In genomic region chr7:16949908-16950841, GRCm38 (mm10) we compare ENCODE assay signal across 8 mouse cellular contexts. TPM values are rescaled to one million over a fixed set of nuclear protein-coding genes. Genes with fewer than 3 reads are reported as not detected.
DNase-seq lines count a peak whose midpoint lies in the region; ATAC-seq lines count a peak whose summit lies in the region.

No protein-coding gene starts in this region.

- H3K4me3 ChIP-seq in limb, embryonic 13.5 days, result peak overlapping the region; percentile 40
- peak overlapping the region; percentile 61 for H3K4me3 ChIP-seq in midbrain, embryonic 15.5 days
- H3K4me3 ChIP-seq in stomach, embryonic 14.5 days (ENCODE audit: low read depth, low read length), result peak overlapping the region; percentile 13; the same call in 1 of the 2 replicates

- H3K9me3 ChIP-seq in limb, embryonic 13.5 days, result 0 out of 2 replicates have a peak, but pooled peaks cover 6% of the 10 kb centered on the region
- no peaks in the 10 kb centered on the region for H3K9me3 ChIP-seq in midbrain, embryonic 15.5 days
- no peaks in the 10 kb centered on the region for H3K9me3 ChIP-seq in stomach, embryonic 14.5 days (ENCODE audit: control insufficient read depth, low read depth, low read length)

- DNase-seq in 3T3-L1 (ENCODE audit: low read depth, low spot score), result peak; percentile 64
- DNase-seq in adrenal gland, adult (ENCODE audit: inconsistent age in 2 of 2, low spot score in 1 of 2), result peak; percentile 80 to 93
- peak; percentile 88 for DNase-seq in embryo, embryonic 11 days
- DNase-seq in gastrocnemius, postnatal 36 days, result peak; percentile 63 to 72
- peak; percentile 61 for DNase-seq in kidney, adult 11 months

- H3K4me1 ChIP-seq in limb, embryonic 13.5 days, result peaks cover 50% of the 10 kb centered on the region
- peaks cover 61% of the 10 kb centered on the region for H3K4me1 ChIP-seq in midbrain, embryonic 15.5 days
- peaks cover 34% of the 10 kb centered on the region for H3K4me1 ChIP-seq in stomach, embryonic 14.5 days (ENCODE audit: control insufficient read depth, insufficient read depth, low read length)

- intact Hi-C loops in gastrocnemius, postnatal 36 days (cut with DNase I), result loop anchor here (1.0 to 2.0 kb wide), 2 partner anchors 17 to 117 kb away; no protein-coding TSS in a partner anchor

- H3K4me2 ChIP-seq in limb, embryonic 13.5 days (replicated peaks), result peak overlapping the region; percentile 70
- peak overlapping the region; percentile 86 for H3K4me2 ChIP-seq in midbrain, embryonic 15.5 days
- H3K4me2 ChIP-seq in stomach, embryonic 14.5 days (replicated peaks; ENCODE audit: low read depth, low read length), result peak overlapping the region; percentile 42

- H3K36me3 ChIP-seq in limb, embryonic 13.5 days, result no peaks in the 10 kb centered on the region
- no peaks in the 10 kb centered on the region for H3K36me3 ChIP-seq in midbrain, embryonic 15.5 days (replicated peaks)
- H3K36me3 ChIP-seq in stomach, embryonic 14.5 days (ENCODE audit: control insufficient read depth, insufficient read depth, low read length), result no peaks in the 10 kb centered on the region

- peaks cover 47% of the 10 kb centered on the region for H3K27me3 ChIP-seq in limb, embryonic 13.5 days
- H3K27me3 ChIP-seq in midbrain, embryonic 15.5 days (replicated peaks), result no peaks in the 10 kb centered on the region
- H3K27me3 ChIP-seq in stomach, embryonic 14.5 days (ENCODE audit: control insufficient read depth, insufficient read depth, low read length), result peaks cover 16% of the 10 kb centered on the region

- WGBS in limb, embryonic 13.5 days, result 12% methylated on average over 29 of the region's 29 CpGs
- 10% methylated on average over 29 of the region's 29 CpGs for WGBS in midbrain, embryonic 15.5 days
- WGBS in stomach, embryonic 14.5 days, result 11% methylated on average over 29 of the region's 29 CpGs

- peak overlapping the region; percentile 62 for H3K9ac ChIP-seq in limb, embryonic 13.5 days
- H3K9ac ChIP-seq in midbrain, embryonic 15.5 days, result peak overlapping the region; percentile 28
- H3K9ac ChIP-seq in stomach, embryonic 14.5 days (replicated peaks; ENCODE audit: low read depth, low read length), result no peak overlapping the region

- no peak overlapping the region for H3K27ac ChIP-seq in limb, embryonic 13.5 days
- peak overlapping the region; percentile 80 for H3K27ac ChIP-seq in midbrain, embryonic 15.5 days
- no peak overlapping the region for H3K27ac ChIP-seq in stomach, embryonic 14.5 days (ENCODE audit: low read length)

- ATAC-seq in limb, embryonic 13.5 days (ENCODE audit: low FRiP score, low read depth), result peak; percentile 35; the same call in 1 of the 2 replicates
- ATAC-seq in midbrain, embryonic 15.5 days (replicated peaks), result peak; percentile 60
- peak; percentile 59 for ATAC-seq in stomach, embryonic 14.5 days (ENCODE audit: insufficient number of reproducible peaks, insufficient read depth, low FRiP score, low read depth)

RNA-seq across cellular contexts. Expression of gene Pnmal2, which starts 5.7 kb away (rescaled TPM):
- 1 to 10 TPM; 1.5 to 2.2 TPM for total RNA-seq in gastrocnemius, postnatal 36 days (2021)
- polyA plus RNA-seq in limb, embryonic 13.5 days (2015; fragmentation: Nextera tagmentation; extraction: Ambion mirVana), result 22.7 and 23.4 TPM in 2 replicates
- 198 and 205 TPM in 2 replicates for polyA plus RNA-seq in midbrain, embryonic 15.5 days (2015; fragmentation: Nextera tagmentation; extraction: Ambion mirVana)
- polyA plus RNA-seq in stomach, embryonic 14.5 days (2014; fragmentation: Nextera tagmentation; extraction: Ambion mirVana), result 8.6 and 8.8 TPM in 2 replicates

RNA-seq across cellular contexts. Expression of gene Pnmal1, which starts 9.3 kb away (rescaled TPM):
- total RNA-seq in gastrocnemius, postnatal 36 days (2021), result not detected
- 1.00 and 1.0 TPM in 2 replicates for polyA plus RNA-seq in limb, embryonic 13.5 days (2015; fragmentation: Nextera tagmentation; extraction: Ambion mirVana)
- 74.5 and 76.1 TPM in 2 replicates for polyA plus RNA-seq in midbrain, embryonic 15.5 days (2015; fragmentation: Nextera tagmentation; extraction: Ambion mirVana)
- polyA plus RNA-seq in stomach, embryonic 14.5 days (2014; fragmentation: Nextera tagmentation; extraction: Ambion mirVana), result 4.2 TPM in 2 replicates

RNA-seq across cellular contexts. Expression of gene Calm3, which starts 26.3 kb away (rescaled TPM):
- 100 to 1,000 TPM; 297 to 327 TPM for total RNA-seq in gastrocnemius, postnatal 36 days (2021)
- polyA plus RNA-seq in limb, embryonic 13.5 days (2015; fragmentation: Nextera tagmentation; extraction: Ambion mirVana), result 103 and 115 TPM in 2 replicates
- 351 and 370 TPM in 2 replicates for polyA plus RNA-seq in midbrain, embryonic 15.5 days (2015; fragmentation: Nextera tagmentation; extraction: Ambion mirVana)
- 148 and 161 TPM in 2 replicates for polyA plus RNA-seq in stomach, embryonic 14.5 days (2014; fragmentation: Nextera tagmentation; extraction: Ambion mirVana)

RNA-seq across cellular contexts. Expression of gene Gm42372, which starts 32.7 kb away (rescaled TPM):
- total RNA-seq in gastrocnemius, postnatal 36 days (2021), result not detected
- 0.27 and 0.31 TPM in 2 replicates for polyA plus RNA-seq in limb, embryonic 13.5 days (2015; fragmentation: Nextera tagmentation; extraction: Ambion mirVana)
- 6.8 and 7.1 TPM in 2 replicates for polyA plus RNA-seq in midbrain, embryonic 15.5 days (2015; fragmentation: Nextera tagmentation; extraction: Ambion mirVana)
- 0.55 and 0.59 TPM in 2 replicates for polyA plus RNA-seq in stomach, embryonic 14.5 days (2014; fragmentation: Nextera tagmentation; extraction: Ambion mirVana)

RNA-seq across cellular contexts. Expression of gene Ccdc8, which starts 42.3 kb away (rescaled TPM):
- 1 to 10 TPM; 1.6 to 2.1 TPM for total RNA-seq in gastrocnemius, postnatal 36 days (2021)
- polyA plus RNA-seq in limb, embryonic 13.5 days (2015; fragmentation: Nextera tagmentation; extraction: Ambion mirVana), result 33.0 and 33.1 TPM in 2 replicates
- 6.4 and 6.8 TPM in 2 replicates for polyA plus RNA-seq in midbrain, embryonic 15.5 days (2015; fragmentation: Nextera tagmentation; extraction: Ambion mirVana)
- polyA plus RNA-seq in stomach, embryonic 14.5 days (2014; fragmentation: Nextera tagmentation; extraction: Ambion mirVana), result 18.7 and 22.3 TPM in 2 replicates

Comparison
In these comparisons a context has a peak if more than half of its experiments do, and no peak if none do; other contexts are left out.
1. RNA of gene Pnmal1, which starts 9.3 kb away (polyA plus RNA-seq): 74.5 to 76.1 TPM in midbrain, embryonic 15.5 days; 4.2 TPM in stomach, embryonic 14.5 days and 1.00 to 1.0 TPM in limb, embryonic 13.5 days; every median in the first group is over 10 times any median in the second.
2. Peak in every context shown above with its lines, with median percentiles within 50 percentile points of each other: DNase-seq, ATAC-seq, H3K4me2 ChIP-seq and H3K4me3 ChIP-seq.